Mouse (Mus musculus) gastrocnemius, postnatal 25 days (tissue): Measurements from ENCODE around the gene Ranbp3. TPM values are rescaled to one million over a fixed set of nuclear protein-coding genes. Genes with fewer than 3 reads are reported as not detected.
A peak's percentile ranks its signal among the peaks of the same experiment; 100 is the strongest.
"Not testable (repeated sequence)": the region's sequence is repeated elsewhere in the genome, so short reads cannot be mapped to it uniquely, and the experiment has no call there.

ENCODE experiments used
- DNase-seq: peaks from one replicate; pipeline ENCODE4 v3.0.0; 2022
- long read RNA-seq, 2 experiments: library from polyadenylated mRNA; stranded (forward); transcript quantifications; one replicate each; pipeline ENCODE4 v2.0.0; 2021
- total RNA-seq, 2 experiments: library from RNA; stranded (reverse); gene quantifications; 1 replicate in 1 of 2; 2 replicates in 1 of 2; pipeline ENCODE4 v1.2.3; 2021

Gene Ranbp3
- total RNA-seq, result 10 to 100 TPM; 32.8 to 34.2 TPM
- long read RNA-seq, experiment 1, transcript Ranbp3-201 (16 exons, 2,373 nt), result major isoform, 6 of 10 reads
- long read RNA-seq, experiment 1, partial matches to known transcripts, result 3 of 10 reads
- long read RNA-seq, experiment 1, other reads (novel, unspliced or antisense), result 0 of 10 reads
- long read RNA-seq, experiment 2, transcript Ranbp3-201 (16 exons, 2,373 nt), result major isoform, 22 of 29 reads
- long read RNA-seq, experiment 2, partial matches to known transcripts, result 3 of 29 reads
- long read RNA-seq, experiment 2, other reads (novel, unspliced or antisense), result 1 of 29 reads

- DNase-seq, result peak; percentile 100
Observed at GRCm38 (mm10) chr17:56672941-56673646, at the start of gene Ranbp3. TSS of gene Ranbp3 (plus strand) at chr17:56673294.

DNA sequence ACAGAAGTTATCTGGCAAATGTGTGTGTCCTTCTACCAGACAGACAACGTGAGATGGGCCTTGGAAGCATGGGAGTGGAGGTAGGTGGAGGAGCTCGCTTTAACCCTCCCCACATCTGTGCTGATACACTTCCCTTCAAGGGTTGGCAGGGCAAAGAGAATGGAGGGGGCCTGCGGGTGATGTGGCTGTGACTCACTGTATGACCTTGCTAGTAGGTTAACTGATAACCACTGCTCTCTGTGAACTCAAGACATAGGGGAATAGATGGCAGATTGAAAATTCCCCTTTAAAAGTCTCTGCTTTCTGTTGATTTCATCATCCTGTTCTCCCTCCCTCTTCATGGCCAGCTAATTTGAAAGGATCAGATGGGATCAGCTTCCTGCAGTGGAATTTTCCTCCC is 47.6 kb upstream of the Ranbp3 start:
- no peak for DNase-seq

GRCm38 (mm10) chr17:56626260-56626659 is 46.8 kb upstream of the Ranbp3 start:
- no peak for DNase-seq

DNA sequence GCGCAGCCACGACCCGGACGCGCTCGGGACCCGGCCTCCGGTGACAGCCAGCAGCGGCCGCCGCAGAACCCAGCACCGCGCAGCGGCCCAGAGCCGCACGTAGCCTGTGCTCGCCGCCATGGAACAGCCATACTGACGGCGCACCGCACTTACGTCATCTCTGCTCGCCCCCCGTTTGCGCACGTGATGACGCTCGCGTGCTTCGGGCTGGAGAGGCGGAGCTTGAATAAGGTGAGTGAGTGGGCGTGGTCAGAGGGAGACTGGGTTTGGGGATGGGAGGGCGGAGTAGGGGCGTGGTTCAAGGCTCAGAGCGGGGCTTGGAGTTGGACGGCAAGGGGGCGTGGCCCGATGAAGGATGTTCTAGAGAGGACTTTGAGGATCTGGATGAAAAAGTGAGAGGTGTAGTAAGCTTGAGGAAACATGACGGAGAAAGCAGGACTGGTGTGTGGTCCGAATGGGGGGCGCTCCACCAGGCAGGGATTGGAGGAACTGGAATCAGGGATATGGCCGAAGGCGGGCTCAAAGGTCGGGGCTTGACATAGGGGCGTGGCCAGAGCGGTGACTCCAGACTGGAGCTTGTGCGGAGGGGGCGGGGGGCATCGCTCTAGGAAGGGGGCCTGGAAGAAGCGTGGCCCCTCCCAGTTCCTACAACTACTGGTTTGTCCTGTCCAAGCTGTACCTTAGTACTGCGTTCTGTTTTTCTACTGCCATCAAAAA is 46.2 kb upstream of the Ranbp3 start, which contains the start of gene Lonp1:
TSS of gene Lonp1 (minus strand) at position 134 of the 717 bp plus-strand sequence.
- peak; percentile 90 for DNase-seq

- no peak for DNase-seq
Observed at GRCm38 (mm10) chr17:56627530-56628277, 45.4 kb upstream of the Ranbp3 start, which contains the start of gene Catsperd. TSS of gene Catsperd (plus strand) at chr17:56628143.

GRCm38 (mm10) chr17:56629800-56630781 is 43.0 kb upstream of the Ranbp3 start:
- not testable (repeated sequence) for DNase-seq

GRCm38 (mm10) chr17:56631807-56632206 is 41.3 kb upstream of the Ranbp3 start:
- no peak for DNase-seq

- DNase-seq, result no peak
Observed at GRCm38 (mm10) chr17:56634023-56634422, 39.1 kb upstream of the Ranbp3 start.

DNA sequence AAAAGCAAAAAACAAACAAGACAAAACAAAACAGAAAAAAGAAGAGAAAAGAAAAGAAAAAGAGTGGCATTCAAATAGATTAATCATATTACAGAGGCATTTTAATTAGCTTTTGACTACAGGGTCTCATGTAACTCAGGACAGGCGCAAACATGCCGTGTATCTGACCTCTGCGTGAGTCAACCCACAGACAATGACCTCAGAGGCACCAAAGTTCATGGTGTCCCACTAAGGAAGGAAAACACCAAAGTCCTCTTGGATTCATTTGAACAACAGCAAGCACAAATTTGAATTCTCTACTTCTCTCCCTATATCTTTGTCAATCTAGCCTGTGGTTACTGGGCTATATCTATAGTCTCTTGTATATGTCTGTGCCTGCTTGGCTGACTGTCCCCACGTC is 29.9 kb upstream of the Ranbp3 start:
- no peak for DNase-seq

DNA sequence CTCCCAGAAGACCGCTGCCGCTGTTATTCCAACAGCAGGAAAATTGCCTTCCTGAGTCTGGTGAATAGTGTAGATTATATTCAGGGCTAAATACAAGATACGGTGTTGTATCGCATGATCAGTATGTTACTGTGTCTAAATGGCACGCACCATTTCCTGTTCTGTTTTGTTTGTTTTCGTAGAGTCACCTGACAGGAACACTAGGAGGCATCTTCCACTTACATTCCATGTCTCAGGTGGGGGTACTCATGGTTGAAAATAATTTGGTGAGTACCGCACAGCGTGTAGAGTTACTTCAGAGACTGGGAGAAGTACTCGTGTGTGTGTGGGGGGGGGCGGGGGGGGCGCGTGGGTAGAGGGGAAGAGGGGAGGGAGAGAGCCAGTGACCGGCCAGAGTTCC is 25.5 kb upstream of the Ranbp3 start:
- no peak for DNase-seq

GRCm38 (mm10) chr17:56651801-56652200 is 21.3 kb upstream of the Ranbp3 start:
- no peak for DNase-seq

GRCm38 (mm10) chr17:56654771-56655170 is 18.3 kb upstream of the Ranbp3 start:
- DNase-seq, result no peak

GRCm38 (mm10) chr17:56655311-56655710 is 17.8 kb upstream of the Ranbp3 start:
- no peak for DNase-seq

DNA sequence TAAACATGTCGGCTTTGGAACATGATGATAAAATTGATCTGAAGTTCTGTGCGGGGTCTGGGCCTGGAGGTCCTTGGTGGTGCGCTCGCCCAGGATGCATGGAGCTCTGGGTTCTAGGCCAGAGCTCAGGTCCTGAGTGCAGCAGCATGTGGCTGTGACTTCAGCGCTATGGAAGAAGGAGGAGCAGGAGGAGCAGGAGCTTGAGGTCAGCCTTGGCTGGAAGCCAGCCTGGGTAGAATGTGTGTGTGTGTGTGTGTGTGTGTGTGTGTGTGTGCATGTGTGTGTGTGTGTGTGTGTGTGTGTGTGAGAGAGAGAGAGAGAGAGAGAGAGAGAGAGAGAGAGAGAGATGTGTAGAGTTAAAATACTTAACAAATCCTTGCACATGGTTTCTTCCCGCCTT is 16.9 kb upstream of the Ranbp3 start:
- no peak for DNase-seq

GRCm38 (mm10) chr17:56663659-56664058 is 9.4 kb upstream of the Ranbp3 start:
- DNase-seq, result no peak

DNA sequence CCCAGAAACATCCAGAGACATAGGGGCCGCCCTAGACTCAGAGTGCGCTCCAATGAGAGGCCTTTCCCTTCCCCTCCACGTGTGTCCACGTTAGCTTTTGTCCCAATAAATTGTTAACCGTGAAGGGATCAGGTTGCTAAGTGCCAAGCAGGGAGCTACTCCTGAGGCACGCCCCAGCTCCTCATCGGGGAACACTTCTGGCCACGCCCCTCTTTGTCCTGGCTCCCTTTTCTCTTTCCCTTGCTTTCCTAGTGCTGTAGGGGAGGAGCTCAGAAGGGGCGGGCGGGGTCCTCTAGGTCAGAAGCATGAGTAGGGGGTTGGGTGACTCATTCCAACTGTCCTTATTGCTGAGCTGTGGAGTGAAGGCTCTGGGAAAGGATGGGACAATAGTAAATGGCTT is 8.8 kb upstream of the Ranbp3 start:
- DNase-seq, result no peak

DNA sequence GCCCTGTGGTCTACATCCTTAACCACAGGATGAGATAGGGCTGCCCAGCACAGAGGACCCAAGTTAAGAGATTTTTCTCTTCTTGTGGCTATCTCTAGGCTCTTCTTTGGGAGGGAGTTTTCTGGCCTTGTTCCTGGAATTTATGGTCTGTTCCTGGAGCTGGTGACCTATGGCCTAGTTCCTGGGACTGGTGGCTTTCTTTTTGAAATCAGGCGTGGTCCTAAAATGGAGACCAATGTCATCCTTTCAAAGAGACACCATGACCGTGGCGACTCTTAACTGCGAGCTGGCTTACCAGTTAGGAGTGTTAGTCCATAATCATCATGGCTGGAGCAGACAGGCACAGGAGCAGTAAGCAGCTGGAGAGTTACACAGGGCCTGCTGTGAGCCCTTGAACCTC is 6.7 kb upstream of the Ranbp3 start:
- no peak for DNase-seq

- no peak for DNase-seq
Observed at GRCm38 (mm10) chr17:56667591-56667990, 5.5 kb upstream of the Ranbp3 start.

GRCm38 (mm10) chr17:56668384-56669144 is 4.5 kb upstream of the Ranbp3 start:
- DNase-seq, result peak; percentile 51

DNA sequence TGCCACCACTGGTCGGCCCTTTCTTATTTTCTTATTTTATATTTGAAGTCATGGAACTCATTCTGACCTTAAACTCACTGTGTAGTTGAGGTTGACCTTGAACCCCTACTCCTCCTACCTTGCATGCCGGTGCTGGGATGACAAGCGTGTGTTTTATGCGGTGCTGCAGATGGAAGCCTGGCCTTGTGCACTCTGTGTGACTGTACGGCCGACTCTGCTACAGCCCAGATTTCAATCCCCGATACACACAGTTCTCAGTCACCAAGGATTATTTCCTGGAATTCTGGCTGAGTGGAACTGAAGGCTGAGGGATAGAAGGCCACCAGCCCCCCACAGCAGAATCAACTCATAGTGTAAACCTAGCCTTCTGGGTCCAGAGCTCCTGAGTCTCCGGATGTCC is 3.3 kb upstream of the Ranbp3 start:
- DNase-seq, result no peak
